Mouse (Mus musculus) brain, embryonic 14.5 days (tissue): ENCODE measurements at regions not wholly inside any gene's neighbourhood (a gene's known extent, or its start where the extent isn't known, plus 50 kb on each side); places are given as distances from the start of the nearest gene placed in this dataset.

ENCODE experiments used
- DNase-seq: peaks from one replicate; pipeline ENCODE4 v3.0.0-alpha.2; 2011; ENCODE audit warnings: low read depth
- CTCF ChIP-seq: fragments of 200-500 bp; IDR thresholded peaks from 2 replicates; pipeline ENCODE4 v1.5.1; 2012; ENCODE audit warnings: inconsistent platforms, mild to moderate bottlenecking, moderate library complexity, borderline replicate concordance; ENCODE audit not compliant: insufficient read depth, insufficient read length; ENCODE audit errors: extremely low read depth
- POLR2A ChIP-seq: fragments of 200-500 bp; IDR thresholded peaks from 2 replicates; pipeline ENCODE4 v1.6.1; 2012; ENCODE audit warnings: mild to moderate bottlenecking, inconsistent platforms, borderline replicate concordance; ENCODE audit not compliant: poor library complexity, insufficient read depth, insufficient read length, severe bottlenecking; ENCODE audit errors: extremely low read depth

GRCm38 (mm10) chr10:92389176-92389732 is 333.0 kb downstream of the Nedd1 start:
- TF ChIP-seq CTCF (no peak), POLR2A (no peak)
- peak; percentile 88 for DNase-seq

- TF ChIP-seq POLR2A (no peak), CTCF (no peak)
- no peak for DNase-seq
Measured at GRCm38 (mm10) chr10:92367126-92367525, 355.1 kb downstream of the Nedd1 start.

GRCm38 (mm10) chr10:92356738-92357137 is 365.5 kb downstream of the Nedd1 start:
- peak; percentile 75 for DNase-seq
- TF ChIP-seq POLR2A (no peak), CTCF (no peak)

- TF ChIP-seq CTCF: no peak
- no peak for TF ChIP-seq POLR2A
- DNase-seq: peak; percentile 39
Measured at GRCm38 (mm10) chr10:92349043-92349442, 373.2 kb downstream of the Nedd1 start.

- DNase-seq: peak; percentile 89
- TF ChIP-seq POLR2A (no peak), CTCF (no peak)
Measured at GRCm38 (mm10) chr10:92347960-92348675, 374.1 kb downstream of the Nedd1 start.

- TF ChIP-seq CTCF (no peak), POLR2A (no peak)
- DNase-seq: no peak
Measured at GRCm38 (mm10) chr10:92339671-92340070, 382.5 kb downstream of the Nedd1 start.

- no peak for TF ChIP-seq POLR2A
- no peak for TF ChIP-seq CTCF
Measured at GRCm38 (mm10) chr10:92336949-92337348, 385.3 kb downstream of the Nedd1 start.

GRCm38 (mm10) chr10:92336138-92336537 is 386.1 kb downstream of the Nedd1 start:
- peak; percentile 85 for DNase-seq
- TF ChIP-seq CTCF: no peak
- TF ChIP-seq POLR2A: no peak

More at GRCm38 (mm10) chr10:92336949-92337348, 385.3 kb downstream of the Nedd1 start:
- DNase-seq: peak; percentile 82

GRCm38 (mm10) chr10:92335141-92335540 is 387.1 kb downstream of the Nedd1 start:
- TF ChIP-seq CTCF (no peak), POLR2A (no peak)
- DNase-seq: peak; percentile 42

GRCm38 (mm10) chr10:92333869-92334268 is 388.4 kb downstream of the Nedd1 start:
- no peak for TF ChIP-seq POLR2A
- TF ChIP-seq CTCF: no peak
- DNase-seq: peak; percentile 64

- peak; percentile 96 for DNase-seq
Measured at GRCm38 (mm10) chr10:92333042-92333774, 389.0 kb downstream of the Nedd1 start.

More at GRCm38 (mm10) chr10:92333042-92333774, 389.0 kb downstream of the Nedd1 start:
- no peak for TF ChIP-seq POLR2A
- no peak for TF ChIP-seq CTCF
